Mouse (Mus musculus): Measurements from ENCODE around the gene AY074887. TPM values are rescaled to one million over a fixed set of nuclear protein-coding genes. Genes with fewer than 3 reads are reported as not detected.
A peak's percentile ranks its signal among the peaks of the same experiment; 100 is the strongest.

AY074887 gene
- total RNA-seq, 2 experiments from 2014 or later: not detected

- H3K27ac ChIP-seq: no peak overlapping the region
- DNase-seq (ENCODE audit: extremely low spot score in 1 of 2, low spot score in 2 of 2): no peak
- no peak overlapping the region for H3K4me3 ChIP-seq
- no peak for TF ChIP-seq CTCF (IDR thresholded peaks at IDR 0.05)
- intact Hi-C loops (cut with DNase I): no loop called here
Measured at GRCm38 (mm10) chr9:54949465-54949864, 1.3 kb downstream of the AY074887 start.

- intact Hi-C loops (cut with DNase I): no loop called here
- DNase-seq (ENCODE audit: extremely low spot score in 1 of 2, low spot score in 2 of 2): no peak
- no peak for TF ChIP-seq CTCF (IDR thresholded peaks at IDR 0.05)
- Histone ChIP-seq H3K4me3 (no peak overlapping the region), H3K27ac (no peak overlapping the region)
Measured at GRCm38 (mm10) chr9:54946256-54946655, 4.5 kb downstream of the AY074887 start.

- H3K27ac ChIP-seq: no peak overlapping the region
- intact Hi-C loops (cut with DNase I): no loop called here
- DNase-seq (ENCODE audit: extremely low spot score in 1 of 2, low spot score in 2 of 2): no peak
- no peak overlapping the region for H3K4me3 ChIP-seq
- no peak; the same call in 1 of the 2 replicates for TF ChIP-seq CTCF (IDR thresholded peaks at IDR 0.05)
Measured at GRCm38 (mm10) chr9:54944467-54944866, 6.3 kb downstream of the AY074887 start.

DNA sequence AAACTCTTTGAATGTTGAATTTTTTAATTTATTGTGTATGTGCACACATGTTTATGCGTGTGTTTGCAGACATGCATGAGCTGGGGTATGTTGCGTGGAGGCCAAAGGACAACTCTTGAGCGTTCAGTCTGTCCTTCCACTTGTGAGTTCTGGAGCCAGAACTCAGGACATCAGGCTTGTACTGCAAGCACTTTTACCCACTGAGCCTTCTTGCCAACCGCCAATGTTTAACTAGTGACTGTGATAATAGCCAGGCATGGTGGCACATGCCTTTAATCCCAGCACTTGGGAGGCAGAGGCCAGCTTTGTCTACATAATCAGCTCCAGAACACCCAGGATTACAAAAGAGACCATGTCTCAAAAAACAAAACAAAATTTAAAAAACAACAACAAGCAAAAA is 8.7 kb downstream of the AY074887 start:
- Histone ChIP-seq H3K27ac (no peak overlapping the region), H3K4me3 (no peak overlapping the region)
- DNase-seq (ENCODE audit: extremely low spot score in 1 of 2, low spot score in 2 of 2): no peak
- TF ChIP-seq CTCF (IDR thresholded peaks at IDR 0.05): no peak
- intact Hi-C loops (cut with DNase I): no loop called here

DNA sequence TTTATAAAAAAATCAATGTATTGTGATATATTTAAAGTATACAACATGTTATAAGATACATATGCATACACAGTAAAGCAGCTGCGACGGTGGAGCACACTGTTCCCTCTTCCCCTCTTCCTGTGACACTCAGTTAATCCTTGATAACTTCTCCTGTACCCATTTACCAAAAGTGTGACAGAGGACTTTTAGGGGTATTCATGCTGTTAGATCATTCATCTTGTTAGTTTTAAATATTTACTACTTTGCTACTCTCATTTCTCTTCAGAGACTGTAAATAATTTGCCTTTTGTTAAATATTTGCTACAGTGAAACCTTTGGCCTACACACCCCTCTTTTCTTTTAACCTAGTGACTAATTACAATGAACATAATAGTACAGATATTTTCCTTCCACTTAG is 18.4 kb downstream of the AY074887 start:
- Histone ChIP-seq H3K4me3 (no peak overlapping the region), H3K27ac (no peak overlapping the region)
- TF ChIP-seq CTCF (IDR thresholded peaks at IDR 0.05): no peak
- intact Hi-C loops (cut with DNase I): no loop called here
- no peak for DNase-seq (ENCODE audit: extremely low spot score in 1 of 2, low spot score in 2 of 2)

- no peak for DNase-seq (ENCODE audit: extremely low spot score in 1 of 2, low spot score in 2 of 2)
- peak; percentile 4; the same call in 1 of the 2 replicates for TF ChIP-seq CTCF (IDR thresholded peaks at IDR 0.05)
- H3K27ac ChIP-seq: no peak overlapping the region
- no peak overlapping the region for H3K4me3 ChIP-seq
- intact Hi-C loops (cut with DNase I): no loop called here
Measured at GRCm38 (mm10) chr9:54931765-54932164, 19.0 kb downstream of the AY074887 start.

GRCm38 (mm10) chr9:54930741-54931140 is 20.1 kb downstream of the AY074887 start:
- no peak for TF ChIP-seq CTCF (IDR thresholded peaks at IDR 0.05)

DNA sequence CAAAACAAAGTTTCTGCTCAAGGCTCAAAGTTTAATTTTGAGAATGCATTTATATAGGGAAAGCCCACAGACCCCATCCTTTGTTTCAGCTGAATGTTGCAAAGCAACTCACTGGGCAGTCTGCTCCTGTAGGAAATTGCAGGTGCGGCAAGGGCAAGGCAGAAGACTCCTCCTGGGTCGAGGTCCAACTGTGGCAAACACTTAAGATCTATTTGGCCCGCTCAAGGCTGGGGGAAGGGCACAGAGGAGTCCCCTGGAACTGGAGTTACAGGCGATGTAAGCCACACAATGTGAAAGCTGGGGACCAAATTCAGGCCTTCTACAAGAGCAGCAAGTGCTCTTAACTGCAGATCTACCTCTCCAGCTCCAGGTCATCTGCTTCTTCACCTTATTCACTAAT is 30.9 kb downstream of the AY074887 start:
- Histone ChIP-seq H3K27ac (no peak overlapping the region), H3K4me3 (no peak overlapping the region)
- no peak for DNase-seq (ENCODE audit: extremely low spot score in 1 of 2, low spot score in 2 of 2)
- intact Hi-C loops (cut with DNase I): loop anchor here (5.0 to 10.0 kb wide), 3 partner anchors 32 to 195 kb away; partner anchors contain the start of genes AY074887, Ireb2 and Psma4
- no peak for TF ChIP-seq CTCF (IDR thresholded peaks at IDR 0.05)

More at GRCm38 (mm10) chr9:54930741-54931140, 20.1 kb downstream of the AY074887 start:
- intact Hi-C loops (cut with DNase I): no loop called here
- no peak overlapping the region for H3K4me3 ChIP-seq
- DNase-seq (ENCODE audit: extremely low spot score in 1 of 2, low spot score in 2 of 2): no peak
- H3K27ac ChIP-seq: no peak overlapping the region

- intact Hi-C loops (cut with DNase I): loop anchor here (5.0 to 10.0 kb wide), 3 partner anchors 34 to 196 kb away; partner anchors contain the start of genes AY074887, Ireb2 and Psma4
- no peak for DNase-seq (ENCODE audit: extremely low spot score in 1 of 2, low spot score in 2 of 2)
- TF ChIP-seq CTCF (IDR thresholded peaks at IDR 0.05): no peak
- H3K4me3 ChIP-seq: no peak overlapping the region
- H3K27ac ChIP-seq: no peak overlapping the region
Measured at GRCm38 (mm10) chr9:54918781-54919180, 32.0 kb downstream of the AY074887 start.

- DNase-seq (ENCODE audit: extremely low spot score in 1 of 2, low spot score in 2 of 2): no peak
- Histone ChIP-seq H3K4me3 (no peak overlapping the region), H3K27ac (no peak overlapping the region)
- intact Hi-C loops (cut with DNase I): loop anchor here (5.0 to 10.0 kb wide), 3 partner anchors 34 to 197 kb away; partner anchors contain the start of genes AY074887, Ireb2 and Psma4
- no peak for TF ChIP-seq CTCF (IDR thresholded peaks at IDR 0.05)
Measured at GRCm38 (mm10) chr9:54918191-54918590, 32.6 kb downstream of the AY074887 start.

DNA sequence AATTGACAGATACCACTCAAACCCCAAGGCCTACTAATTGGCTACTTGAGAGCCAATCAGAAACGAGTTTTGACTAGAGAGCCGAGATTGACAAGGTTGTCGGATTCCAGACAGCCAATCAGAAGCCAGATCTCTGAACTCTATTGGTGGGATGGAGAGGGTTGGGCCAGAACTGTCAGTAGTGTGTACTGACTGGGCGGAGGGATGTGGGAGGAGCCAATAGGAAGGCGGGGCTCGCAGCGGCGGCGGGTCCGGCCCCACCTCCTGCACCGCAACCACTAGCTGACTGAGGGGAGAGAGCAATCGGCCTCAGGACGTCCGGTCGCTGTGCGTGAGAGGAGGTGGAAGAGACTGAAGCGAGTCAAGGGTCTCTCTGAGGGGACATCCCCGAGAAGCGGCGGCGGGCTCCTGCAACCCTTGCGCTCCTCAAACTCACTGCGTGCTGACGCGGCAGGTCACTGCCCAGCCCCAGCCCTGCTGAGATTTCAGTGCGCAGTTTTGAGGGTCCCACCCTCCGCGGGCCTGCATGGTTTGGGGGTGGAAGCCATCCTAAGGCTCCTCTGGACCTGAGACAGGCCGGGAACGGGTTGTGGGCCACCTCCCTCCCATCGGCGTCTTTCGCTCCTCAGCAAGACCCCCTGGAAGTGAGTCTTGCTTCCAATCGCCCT is 33.7 kb downstream of the AY074887 start, which contains the start of gene Hykk:
Hykk (plus strand) TSS at position 274 of the 668 bp plus-strand sequence.
- no peak for TF ChIP-seq CTCF (IDR thresholded peaks at IDR 0.05)
- no peak within 1 kb of the TSS; the same call in 1 of the 2 replicates for H3K27ac ChIP-seq
- DNase-seq (ENCODE audit: extremely low spot score in 1 of 2, low spot score in 2 of 2): peak; percentile 79 to 88
- intact Hi-C loops (cut with DNase I): loop anchor here (5.0 to 10.0 kb wide), 3 partner anchors 35 to 198 kb away; partner anchors contain the start of genes AY074887, Ireb2 and Psma4
- peak within 1 kb of the TSS; percentile 59 for H3K4me3 ChIP-seq

DNA sequence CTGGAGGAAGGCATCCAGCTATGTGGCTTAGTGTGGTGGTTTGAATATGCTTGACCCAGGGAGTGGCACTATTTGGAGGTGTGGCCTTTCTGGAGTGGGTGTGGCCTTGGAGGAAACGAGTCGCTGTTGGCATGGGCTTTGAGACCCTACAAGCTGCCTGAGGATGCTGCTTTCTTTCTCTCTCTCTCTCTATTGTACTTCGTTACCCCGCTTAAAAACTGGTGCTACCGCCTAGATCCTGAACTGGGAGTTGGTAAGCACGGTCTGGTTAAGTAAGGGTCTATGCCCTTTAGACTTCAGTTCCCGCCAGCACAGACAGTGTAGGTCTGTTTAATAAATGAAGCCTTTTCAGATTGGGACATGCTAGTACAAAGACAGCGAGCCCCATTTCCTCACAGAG is 34.4 kb downstream of the AY074887 start:
- Histone ChIP-seq H3K27ac (no peak overlapping the region), H3K4me3 (peak overlapping the region; percentile 59)
- TF ChIP-seq CTCF (IDR thresholded peaks at IDR 0.05): no peak
- intact Hi-C loops (cut with DNase I): loop anchor here (5.0 to 10.0 kb wide), 3 partner anchors 36 to 198 kb away; partner anchors contain the start of genes AY074887, Ireb2 and Psma4
- DNase-seq (ENCODE audit: extremely low spot score in 1 of 2, low spot score in 2 of 2): no peak
